Mouse (Mus musculus) stomach, embryonic 16.5 days (tissue): ENCODE measurements around the gene Trim14. TPM values are rescaled to one million over a fixed set of nuclear protein-coding genes. Genes with fewer than 3 reads are reported as not detected.
A peak's percentile ranks its signal among the peaks of the same experiment; 100 is the strongest.
"Not testable (repeated sequence)": the region's sequence is repeated elsewhere in the genome, so short reads cannot be mapped to it uniquely, and the experiment has no call there.

Experiments
- ATAC-seq: fragments of 200-750 bp; cut with Nextera tagmentation; 2 replicates; pipeline ENCODE4 v1.8.0; 2017; ENCODE audit warnings: moderate number of reproducible peaks, moderate TSS enrichment; ENCODE audit not compliant: insufficient read depth, low FRiP score
- H3K27ac ChIP-seq: fragments of 300-500 bp; sonication (generic); 2 replicates; pipeline ENCODE4 v1.5.1; 2014; ENCODE audit warnings: low read length
- H3K27me3 ChIP-seq: fragments of 300-500 bp; sonication (generic); 2 replicates; pipeline ENCODE4 v1.6.1; 2014; ENCODE audit warnings: low read length, control low read depth, mixed read lengths; ENCODE audit not compliant: control insufficient read depth, insufficient read depth
- H3K36me3 ChIP-seq: fragments of 300-500 bp; sonication (generic); 2 replicates; pipeline ENCODE4 v1.6.1; 2014; ENCODE audit warnings: low read length; ENCODE audit not compliant: control insufficient read depth, insufficient read depth
- H3K4me1 ChIP-seq: fragments of 300-500 bp; sonication (generic); 2 replicates; pipeline ENCODE4 v1.6.1; 2014; ENCODE audit warnings: low read length, control low read depth, mixed read lengths; ENCODE audit not compliant: control insufficient read depth, insufficient read depth
- H3K4me2 ChIP-seq: fragments of 300-500 bp; sonication (generic); 2 replicates; pipeline ENCODE4 v1.6.1; 2014; ENCODE audit warnings: low read depth, low read length, mixed read lengths
- H3K4me3 ChIP-seq: fragments of 300-500 bp; sonication (generic); replicated peaks from 2 replicates; pipeline ENCODE4 v1.5.1; 2014; ENCODE audit warnings: mild to moderate bottlenecking, low read length
- H3K9ac ChIP-seq: fragments of 300-500 bp; sonication (generic); 2 replicates; pipeline ENCODE4 v1.6.1; 2014; ENCODE audit warnings: low read length
- H3K9me3 ChIP-seq: fragments of 300-500 bp; sonication (generic); replicated peaks from 2 replicates; pipeline ENCODE4 v1.6.1; 2016; ENCODE audit warnings: low read length, control low read depth; ENCODE audit not compliant: control insufficient read depth
- WGBS: fragments of 180-500 bp; shearing (Covaris S2); extraction: QIAGEN DNeasy Blood & Tissue Kit; methylation state at CpG from one replicate; pipeline ENCODE4 v1.1.7; 2014; 5-methylcytosine and 5-hydroxymethylcytosine counted together
- polyA plus RNA-seq: library from polyadenylated mRNA; unstranded; fragments of >200 nt; fragmentation: Nextera tagmentation; extraction: Ambion mirVana; gene quantifications from 2 replicates; pipeline ENCODE4 v1.2.1, GENCODE M21; 2015

Gene Trim14
- polyA plus RNA-seq, 1 experiment from 2014 or later = 4.4 TPM

DNA sequence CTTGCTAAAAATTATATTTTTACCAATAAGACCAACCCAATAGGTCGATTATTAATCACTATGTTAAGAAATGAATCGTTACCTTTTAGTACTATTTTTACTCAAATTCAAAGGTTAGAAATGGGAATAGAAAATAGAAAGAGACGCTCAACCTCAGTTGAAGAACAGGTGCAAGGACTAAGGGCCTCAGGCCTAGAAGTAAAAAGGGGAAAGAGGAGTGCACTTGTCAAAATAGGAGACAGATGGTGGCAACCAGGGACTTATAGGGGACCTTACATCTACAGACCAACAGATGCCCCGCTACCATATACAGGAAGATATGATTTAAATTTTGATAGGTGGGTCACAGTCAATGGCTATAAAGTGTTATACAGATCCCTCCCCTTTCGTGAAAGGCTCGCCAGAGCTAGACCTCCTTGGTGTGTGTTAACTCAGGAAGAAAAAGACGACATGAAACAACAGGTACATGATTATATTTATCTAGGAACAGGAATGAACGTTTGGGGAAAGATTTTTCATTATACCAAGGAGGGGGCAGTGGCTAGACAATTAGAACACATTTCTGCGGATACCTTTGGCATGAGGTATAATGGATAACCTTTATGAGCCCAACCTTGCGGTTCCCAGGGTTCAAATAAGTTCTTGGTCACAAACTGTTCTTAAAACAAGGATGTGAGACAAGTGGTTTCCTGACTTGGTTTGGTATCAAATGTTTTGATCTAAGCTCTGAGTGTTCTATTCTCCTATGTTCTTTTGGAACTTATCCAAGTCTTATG is 39.8 kb upstream of the Trim14 start:
- not testable (repeated sequence) for H3K4me3 ChIP-seq, H3K9me3 ChIP-seq, H3K27ac ChIP-seq, H3K36me3 ChIP-seq, H3K27me3 ChIP-seq, H3K4me2 ChIP-seq, H3K9ac ChIP-seq, ATAC-seq, H3K4me1 ChIP-seq
- WGBS = 86% methylated on average over 6 of the region's 10 CpGs

DNA sequence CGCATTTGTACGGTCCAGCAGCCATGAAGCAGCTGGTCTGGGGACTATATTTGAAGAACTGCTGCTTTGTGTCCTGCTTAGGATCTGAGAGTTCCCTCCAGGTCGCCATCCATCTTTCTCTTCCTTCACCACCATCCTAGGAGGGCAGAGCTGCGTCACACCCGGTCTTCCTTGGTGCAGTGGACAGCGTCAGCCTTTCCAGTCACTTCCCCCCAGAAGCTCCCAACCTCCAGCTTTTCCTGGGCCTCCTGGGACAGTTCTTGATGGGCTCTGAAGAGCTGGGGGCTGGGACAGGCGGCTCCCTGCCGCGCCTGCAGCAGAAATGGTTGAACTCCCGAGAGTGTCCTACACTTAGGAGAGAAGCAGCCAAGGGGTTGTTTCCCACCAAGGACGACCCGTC is 38.9 kb upstream of the Trim14 start:
- no peak for ATAC-seq
- no peaks in the 10 kb centered on the region for H3K4me1 ChIP-seq
- no peak overlapping the region for H3K4me2 ChIP-seq
- no peak overlapping the region for H3K4me3 ChIP-seq
- no peaks in the 10 kb centered on the region for H3K36me3 ChIP-seq
- H3K9me3 ChIP-seq = peaks cover 7% of the 10 kb centered on the region; the same call in 1 of the 2 replicates
- no peak overlapping the region for H3K27ac ChIP-seq
- 65% methylated on average over 10 of the region's 12 CpGs for WGBS
- no peaks in the 10 kb centered on the region for H3K27me3 ChIP-seq
- no peak overlapping the region for H3K9ac ChIP-seq

DNA sequence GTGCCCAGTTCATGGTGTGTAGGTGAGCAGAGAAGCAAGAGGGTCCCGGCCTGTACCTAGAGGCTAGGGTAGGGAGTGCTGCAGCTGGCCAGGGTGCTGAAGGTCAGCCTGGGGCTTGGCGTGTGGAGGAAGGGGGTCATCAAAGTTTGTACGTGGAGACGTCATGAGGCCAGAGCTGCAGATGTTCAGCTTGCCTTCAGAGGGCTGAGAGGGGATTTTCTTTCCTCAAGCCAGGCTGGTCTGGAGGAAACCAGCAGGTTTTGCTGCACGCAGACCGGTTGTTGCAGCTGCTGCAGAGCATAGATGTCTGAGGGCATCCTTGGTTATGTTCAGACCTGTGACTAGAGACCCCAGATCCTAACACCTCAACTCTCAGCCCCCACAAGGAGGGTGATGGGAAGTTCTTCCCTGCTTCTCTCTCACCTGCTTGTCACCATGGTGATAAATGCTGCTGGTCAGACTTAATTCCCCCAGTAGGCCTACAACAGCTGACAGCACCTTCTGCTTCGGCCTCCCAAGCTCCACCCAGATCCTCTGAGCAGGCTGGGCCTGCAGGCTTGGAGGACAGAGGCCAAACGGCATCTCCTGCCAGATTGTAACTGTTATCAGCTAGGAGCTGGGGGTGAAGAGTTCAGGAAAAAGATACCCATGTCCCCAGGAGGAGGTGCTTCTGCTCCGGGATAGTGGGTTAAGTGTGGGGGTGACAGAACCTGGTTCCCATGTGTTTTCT is 38.2 kb upstream of the Trim14 start:
- no peak overlapping the region for H3K9ac ChIP-seq
- H3K9me3 ChIP-seq = peaks cover 7% of the 10 kb centered on the region; the same call in 1 of the 2 replicates
- ATAC-seq = no peak
- no peaks in the 10 kb centered on the region for H3K36me3 ChIP-seq
- no peaks in the 10 kb centered on the region for H3K4me1 ChIP-seq
- WGBS = 40% methylated on average over 9 of the region's 9 CpGs
- H3K4me3 ChIP-seq = no peak overlapping the region
- no peak overlapping the region for H3K4me2 ChIP-seq
- H3K27ac ChIP-seq = no peak overlapping the region
- no peaks in the 10 kb centered on the region for H3K27me3 ChIP-seq

DNA sequence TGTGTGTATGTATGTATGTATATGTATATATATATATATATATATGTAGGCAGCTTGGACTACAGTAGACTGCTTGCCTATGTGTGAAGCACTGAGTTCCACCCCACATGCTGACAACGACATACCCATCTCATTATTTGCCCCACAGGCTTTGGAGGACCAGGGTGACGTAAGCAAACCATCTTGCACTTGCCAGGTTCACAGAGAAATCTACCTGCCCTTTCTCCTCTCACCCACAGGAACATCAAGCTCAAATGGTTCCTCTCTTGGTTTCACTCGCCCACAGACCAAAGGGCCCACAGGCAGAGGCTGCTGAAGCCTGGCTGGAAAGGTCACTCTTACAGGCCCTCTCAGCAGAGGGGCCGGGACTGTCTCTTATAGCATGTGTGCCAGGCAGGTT is 36.7 kb upstream of the Trim14 start:
- no peak for ATAC-seq
- Histone ChIP-seq H3K36me3 (no peaks in the 10 kb centered on the region), H3K27me3 (no peaks in the 10 kb centered on the region), H3K27ac (no peak overlapping the region), H3K9me3 (peaks cover 3% of the 10 kb centered on the region; the same call in 1 of the 2 replicates), H3K9ac (no peak overlapping the region), H3K4me2 (no peak overlapping the region), H3K4me1 (no peaks in the 10 kb centered on the region), H3K4me3 (no peak overlapping the region)
- 78% methylated on average over 4 of the region's 4 CpGs for WGBS

DNA sequence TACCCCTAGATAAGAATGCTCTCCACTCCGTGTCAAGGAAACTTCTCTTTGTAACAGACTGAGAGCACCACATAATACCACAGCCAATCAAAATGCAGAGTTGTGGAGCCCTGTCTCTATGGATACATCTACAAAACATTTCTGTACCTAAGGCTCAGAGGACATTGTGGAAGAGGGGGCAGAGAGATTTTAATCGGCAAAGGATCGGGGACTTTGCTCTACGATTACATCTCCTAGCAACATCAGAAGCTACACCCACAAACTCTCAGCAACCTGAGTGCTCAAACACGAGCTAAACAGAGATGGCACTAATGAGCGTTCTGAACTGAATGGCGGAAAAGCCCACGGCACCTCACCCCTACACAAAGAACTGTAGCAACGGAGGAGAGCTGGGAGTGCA is 35.8 kb upstream of the Trim14 start:
- H3K4me2 ChIP-seq = no peak overlapping the region
- ATAC-seq = no peak
- no peak overlapping the region for H3K27ac ChIP-seq
- peaks cover 3% of the 10 kb centered on the region; the same call in 1 of the 2 replicates for H3K9me3 ChIP-seq
- H3K4me3 ChIP-seq = no peak overlapping the region
- H3K9ac ChIP-seq = no peak overlapping the region
- no peaks in the 10 kb centered on the region for H3K36me3 ChIP-seq
- no peaks in the 10 kb centered on the region for H3K27me3 ChIP-seq
- no peaks in the 10 kb centered on the region for H3K4me1 ChIP-seq
- 90% methylated on average over 9 of the region's 9 CpGs for WGBS

DNA sequence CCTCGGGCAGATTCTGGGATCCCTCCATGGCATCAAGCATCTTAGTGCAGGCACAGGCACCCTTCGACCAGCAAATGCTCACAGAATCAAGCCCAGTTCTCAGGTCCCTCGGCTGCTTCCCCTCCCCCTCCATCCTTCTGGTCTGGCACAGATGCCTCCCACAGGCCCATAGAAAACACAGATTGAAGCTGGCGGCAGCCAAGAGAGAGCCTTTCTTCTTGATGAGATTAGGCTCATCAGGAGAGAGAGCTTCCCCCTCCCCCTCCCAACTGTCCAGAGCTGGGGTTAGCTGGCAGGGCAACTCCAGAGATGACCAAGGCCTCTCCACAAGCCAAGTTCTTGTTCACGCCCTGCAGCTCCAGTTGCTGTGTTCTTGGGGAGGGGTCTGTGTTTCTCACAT is 33.7 kb upstream of the Trim14 start:
- Histone ChIP-seq H3K4me2 (no peak overlapping the region), H3K27ac (no peak overlapping the region), H3K36me3 (no peaks in the 10 kb centered on the region), H3K4me1 (no peaks in the 10 kb centered on the region), H3K9me3 (0 out of 2 replicates have a peak, but pooled peaks cover under 1% of the 10 kb centered on the region), H3K4me3 (no peak overlapping the region), H3K9ac (no peak overlapping the region), H3K27me3 (no peaks in the 10 kb centered on the region)
- peak; percentile 31; the same call in 1 of the 2 replicates for ATAC-seq
- 51% methylated on average over 5 of the region's 5 CpGs for WGBS

DNA sequence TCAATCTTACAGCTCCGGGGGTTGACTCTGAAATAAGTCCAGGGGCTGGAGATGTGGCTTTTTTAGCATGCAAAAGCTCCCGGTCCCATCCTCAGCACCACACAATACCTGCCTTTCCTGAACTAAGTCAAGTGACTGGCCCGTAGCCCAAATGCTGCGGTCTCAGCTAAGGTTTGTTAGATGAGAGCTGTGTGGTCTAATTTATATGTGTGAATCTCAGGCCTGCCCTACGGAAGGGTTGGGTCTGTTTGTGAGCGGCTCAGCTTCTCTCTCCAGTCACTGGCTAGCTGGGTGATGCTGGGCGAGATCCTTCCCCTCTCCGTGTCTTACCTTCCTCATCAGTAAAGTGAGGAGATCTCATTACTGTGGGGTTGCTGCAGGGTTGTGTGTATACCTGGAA is 32.2 kb upstream of the Trim14 start:
- H3K4me3 ChIP-seq = no peak overlapping the region
- WGBS = 82% methylated on average over 8 of the region's 8 CpGs
- no peak for ATAC-seq

DNA sequence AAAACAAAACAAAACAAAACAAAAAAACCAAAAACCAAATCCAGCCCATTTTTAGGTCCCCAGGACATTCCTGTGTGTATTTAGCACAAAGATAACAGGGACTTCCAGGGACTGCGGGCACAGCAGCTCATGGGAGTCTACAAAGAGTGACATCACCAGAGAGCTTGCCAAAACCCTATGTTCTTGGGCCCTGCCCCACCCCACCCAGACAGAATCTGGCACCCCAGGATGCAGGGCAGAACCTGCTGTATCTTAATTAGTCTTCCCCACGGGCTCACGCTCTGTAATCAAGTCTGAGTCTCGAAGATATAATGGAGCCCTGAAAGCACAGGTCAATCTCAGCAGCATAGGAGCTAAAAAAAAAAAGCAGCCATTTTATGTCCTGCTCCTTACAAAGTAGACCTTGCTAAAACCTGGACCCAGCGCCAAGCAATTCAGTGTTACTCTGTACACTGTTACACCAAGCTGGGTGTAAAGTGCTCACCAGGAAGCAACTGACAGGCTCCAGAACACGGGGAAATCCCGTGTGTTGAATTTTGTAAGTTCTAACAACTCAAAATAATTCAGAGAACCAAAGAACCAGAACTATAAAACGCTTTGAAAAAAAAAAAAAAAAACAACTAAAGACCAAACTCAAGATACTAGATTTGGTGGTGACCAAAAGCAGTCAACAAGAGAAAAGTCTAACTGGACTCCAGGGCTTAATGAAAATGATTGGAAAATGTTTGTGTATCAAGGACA is 31.2 kb upstream of the Trim14 start:
- Histone ChIP-seq H3K4me3 (no peak overlapping the region), H3K9me3 (no peaks in the 10 kb centered on the region), H3K4me2 (no peak overlapping the region), H3K36me3 (no peaks in the 10 kb centered on the region), H3K27ac (no peak overlapping the region), H3K4me1 (0 out of 2 replicates have a peak, but pooled peaks cover 3% of the 10 kb centered on the region), H3K27me3 (no peaks in the 10 kb centered on the region), H3K9ac (no peak overlapping the region)
- ATAC-seq = no peak
- WGBS = 72% methylated on average over 8 of the region's 8 CpGs

More for the DNA sequence above, 32.2 kb upstream of the Trim14 start:
- Histone ChIP-seq H3K4me2 (no peak overlapping the region), H3K9me3 (no peaks in the 10 kb centered on the region), H3K4me1 (0 out of 2 replicates have a peak, but pooled peaks cover 3% of the 10 kb centered on the region), H3K27ac (no peak overlapping the region), H3K27me3 (no peaks in the 10 kb centered on the region), H3K9ac (no peak overlapping the region), H3K36me3 (no peaks in the 10 kb centered on the region)
